Mouse (Mus musculus): ENCODE results near the gene Arnt2. TPM values are rescaled to one million over a fixed set of nuclear protein-coding genes. Genes with fewer than 3 reads are reported as not detected.

The Arnt2 gene
- total RNA-seq, 2 experiments from 2014 or later = 209 to 210 TPM

GRCm38 (mm10) chr7:84254311-84254710 is 155.7 kb downstream of the Arnt2 start:
- DNase-seq = no peak
- intact Hi-C loops (cut with DNase I) = no loop called here

GRCm38 (mm10) chr7:84251667-84252066 is 158.3 kb downstream of the Arnt2 start:
- DNase-seq = no peak
- intact Hi-C loops (cut with DNase I) = no loop called here

GRCm38 (mm10) chr7:84250736-84251135 is 159.2 kb downstream of the Arnt2 start:
- intact Hi-C loops (cut with DNase I) = no loop called here
- no peak for DNase-seq

GRCm38 (mm10) chr7:84249951-84250350 is 160.0 kb downstream of the Arnt2 start:
- intact Hi-C loops (cut with DNase I) = no loop called here
- DNase-seq = no peak

GRCm38 (mm10) chr7:84249381-84249780 is 160.6 kb downstream of the Arnt2 start:
- intact Hi-C loops (cut with DNase I) = no loop called here
- no peak for DNase-seq

- DNase-seq = no peak
- intact Hi-C loops (cut with DNase I) = no loop called here
Observed at GRCm38 (mm10) chr7:84247960-84248665, 161.9 kb downstream of the Arnt2 start.

- no peak for DNase-seq
Observed at GRCm38 (mm10) chr7:84246878-84247277, 163.1 kb downstream of the Arnt2 start.

GRCm38 (mm10) chr7:84246093-84246492 is 163.9 kb downstream of the Arnt2 start:
- intact Hi-C loops (cut with DNase I) = no loop called here
- DNase-seq = no peak

More at GRCm38 (mm10) chr7:84246878-84247277, 163.1 kb downstream of the Arnt2 start:
- intact Hi-C loops (cut with DNase I) = no loop called here

GRCm38 (mm10) chr7:84240406-84240805 is 169.6 kb downstream of the Arnt2 start:
- intact Hi-C loops (cut with DNase I) = no loop called here
- no peak for DNase-seq

- intact Hi-C loops (cut with DNase I) = no loop called here
- DNase-seq = no peak
Observed at GRCm38 (mm10) chr7:84237655-84238054, 172.3 kb downstream of the Arnt2 start.

- no peak for DNase-seq
Observed at GRCm38 (mm10) chr7:84231396-84231795, 178.6 kb downstream of the Arnt2 start.

GRCm38 (mm10) chr7:84227652-84228051 is 182.3 kb downstream of the Arnt2 start:
- intact Hi-C loops (cut with DNase I) = no loop called here
- DNase-seq = no peak

More at GRCm38 (mm10) chr7:84231396-84231795, 178.6 kb downstream of the Arnt2 start:
- intact Hi-C loops (cut with DNase I) = no loop called here

- DNase-seq = no peak
Observed at GRCm38 (mm10) chr7:84226909-84227308, 183.1 kb downstream of the Arnt2 start.

GRCm38 (mm10) chr7:84212112-84212511 is 197.9 kb downstream of the Arnt2 start:
- intact Hi-C loops (cut with DNase I) = no loop called here
- DNase-seq = no peak

More at GRCm38 (mm10) chr7:84226909-84227308, 183.1 kb downstream of the Arnt2 start:
- intact Hi-C loops (cut with DNase I) = no loop called here

GRCm38 (mm10) chr7:84210585-84211291 is 199.2 kb downstream of the Arnt2 start:
- no peak for DNase-seq

GRCm38 (mm10) chr7:84203981-84204380 is 206.0 kb downstream of the Arnt2 start:
- intact Hi-C loops (cut with DNase I) = no loop called here
- DNase-seq = no peak

More at GRCm38 (mm10) chr7:84210585-84211291, 199.2 kb downstream of the Arnt2 start:
- intact Hi-C loops (cut with DNase I) = no loop called here

- DNase-seq = no peak
- intact Hi-C loops (cut with DNase I) = no loop called here
Observed at GRCm38 (mm10) chr7:84201151-84202068, 208.6 kb downstream of the Arnt2 start.

GRCm38 (mm10) chr7:84197208-84197860 is 212.6 kb downstream of the Arnt2 start:
- DNase-seq = no peak
- intact Hi-C loops (cut with DNase I) = no loop called here
